Mouse (Mus musculus): Measurements from ENCODE around the gene Gpr19.

Gene Gpr19

GRCm38 (mm10) chr6:134848197-134848890, 50.0 kb downstream of the Gpr19 start:
- DNase-seq (ENCODE audit: extremely low spot score): no peak

GRCm38 (mm10) chr6:134847550-134847949, 50.8 kb downstream of the Gpr19 start:
- DNase-seq (ENCODE audit: extremely low spot score): no peak

GRCm38 (mm10) chr6:134846308-134846707, 52.1 kb downstream of the Gpr19 start:
- no peak for DNase-seq (ENCODE audit: extremely low spot score)

DNA sequence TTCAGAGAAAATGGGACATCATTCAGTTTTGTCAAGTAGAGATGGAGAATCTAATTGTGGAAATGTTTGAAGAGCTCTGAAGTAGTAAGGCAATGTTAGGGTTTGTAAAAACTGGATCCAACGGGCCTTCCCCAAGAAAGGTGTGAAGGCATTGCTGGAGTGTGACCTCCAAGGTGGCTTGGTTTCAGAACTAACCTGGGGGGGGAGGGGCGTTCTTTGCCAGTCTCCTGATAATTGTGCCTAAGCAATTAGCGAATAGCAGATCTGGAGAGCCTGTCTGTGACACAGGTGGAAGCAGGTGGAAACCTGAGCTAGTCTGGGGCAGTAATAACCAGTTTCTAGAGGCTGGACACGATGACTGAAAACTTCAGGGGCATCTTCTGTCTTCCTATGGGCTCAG, 52.7 kb downstream of the Gpr19 start:
- no peak for DNase-seq (ENCODE audit: extremely low spot score)

GRCm38 (mm10) chr6:134840346-134840745, 58.0 kb downstream of the Gpr19 start:
- DNase-seq (ENCODE audit: extremely low spot score): no peak

GRCm38 (mm10) chr6:134838111-134838510, 60.3 kb downstream of the Gpr19 start:
- DNase-seq (ENCODE audit: extremely low spot score): no peak

- no peak for DNase-seq (ENCODE audit: extremely low spot score)
Observed at GRCm38 (mm10) chr6:134834585-134835251, 63.7 kb downstream of the Gpr19 start.

DNA sequence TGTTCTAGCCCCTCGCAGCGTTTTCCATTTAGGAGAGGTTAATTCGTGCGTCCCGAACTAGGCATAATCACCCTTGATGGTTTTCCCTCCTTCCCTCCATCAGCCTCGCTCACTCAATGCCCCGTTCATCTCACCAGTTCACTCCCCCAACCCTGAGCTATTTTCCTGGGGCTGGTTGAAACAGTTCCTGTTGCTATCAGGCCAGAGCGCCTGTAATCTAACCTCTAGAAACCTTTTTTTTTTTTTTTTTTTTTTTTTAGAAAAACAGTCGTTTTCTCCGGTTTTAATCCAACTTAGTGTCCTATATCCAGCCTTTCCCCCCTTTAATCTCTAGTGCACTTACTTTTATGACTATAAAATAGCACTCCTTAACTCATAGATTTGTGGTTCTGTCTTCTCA, 67.6 kb downstream of the Gpr19 start:
- DNase-seq (ENCODE audit: extremely low spot score): no peak

GRCm38 (mm10) chr6:134829786-134830700, 68.3 kb downstream of the Gpr19 start, which contains the start of gene Crebl2:
Gene Crebl2, plus strand, starts transcription at chr6:134830154.
- peak; percentile 96 for DNase-seq (ENCODE audit: extremely low spot score)

DNA sequence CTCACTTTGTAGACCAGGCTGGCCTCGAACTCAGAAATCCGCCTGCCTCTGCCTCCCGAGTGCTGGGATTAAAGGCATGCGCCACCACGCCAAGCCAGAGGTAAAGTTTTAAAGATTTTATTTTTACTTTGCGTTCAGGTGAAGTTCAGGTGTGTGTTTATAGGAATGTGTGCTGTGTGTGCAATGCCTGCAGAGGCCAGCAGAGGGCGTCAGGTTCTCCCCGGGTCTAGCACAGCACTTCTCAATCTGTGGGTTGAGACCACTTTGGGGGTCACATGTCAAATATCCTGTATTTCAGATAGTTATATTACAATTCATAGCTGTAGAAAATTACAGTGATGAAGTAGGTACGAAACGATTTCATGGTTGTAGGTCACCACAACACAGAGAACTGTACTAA, 75.5 kb downstream of the Gpr19 start:
- DNase-seq (ENCODE audit: extremely low spot score): no peak

- no peak for DNase-seq (ENCODE audit: extremely low spot score)
Observed at GRCm38 (mm10) chr6:134820411-134820810, 78.0 kb downstream of the Gpr19 start.

GRCm38 (mm10) chr6:134819741-134820140, 78.6 kb downstream of the Gpr19 start:
- no peak for DNase-seq (ENCODE audit: extremely low spot score)

Data from embryo, embryonic 9.5 days (tissue).